Mouse (Mus musculus) gastrocnemius, adult 8-10 months (tissue): Measurements from ENCODE around the gene Ctag2. TPM values are rescaled to one million over a fixed set of nuclear protein-coding genes. Genes with fewer than 3 reads are reported as not detected.

Source experiments
- DNase-seq, 2 experiments: peaks; one replicate each; pipeline ENCODE4 v3.0.0; 2022; ENCODE audit warnings: low spot score in 2 of 2
- total RNA-seq, 4 experiments: library from RNA; stranded (reverse); gene quantifications; 2 replicates each; pipeline ENCODE4 v1.2.4; 2022

The Ctag2 gene
- not detected for total RNA-seq

GRCm38 (mm10) chrX:65047344-65047743, at the start of gene Ctag2:
Gene Ctag2 (plus strand): TSS chrX:65047644.
- DNase-seq, result no peak
